Mouse (Mus musculus): ENCODE data around the gene Gnl2. TPM values are rescaled to one million over a fixed set of nuclear protein-coding genes. Genes with fewer than 3 reads are reported as not detected.
A peak's percentile ranks its signal among the peaks of the same experiment; 100 is the strongest.

The Gnl2 gene
- total RNA-seq, 4 experiments from 2014 or later: 54.2 to 67.7 (median 64.1) TPM

- peak; percentile 86 for DNase-seq (ENCODE audit: low spot score in 2 of 2)
Measured at GRCm38 (mm10) chr4:125084403-125085345, 68.3 kb downstream of the Gnl2 start, which contains the start of gene Meaf6. Gene Meaf6 (plus strand): TSS chr4:125085134.

- DNase-seq (ENCODE audit: low spot score in 2 of 2): peak; percentile 64 to 84
Measured at GRCm38 (mm10) chr4:125085346-125085841, 69.0 kb downstream of the Gnl2 start.

DNA sequence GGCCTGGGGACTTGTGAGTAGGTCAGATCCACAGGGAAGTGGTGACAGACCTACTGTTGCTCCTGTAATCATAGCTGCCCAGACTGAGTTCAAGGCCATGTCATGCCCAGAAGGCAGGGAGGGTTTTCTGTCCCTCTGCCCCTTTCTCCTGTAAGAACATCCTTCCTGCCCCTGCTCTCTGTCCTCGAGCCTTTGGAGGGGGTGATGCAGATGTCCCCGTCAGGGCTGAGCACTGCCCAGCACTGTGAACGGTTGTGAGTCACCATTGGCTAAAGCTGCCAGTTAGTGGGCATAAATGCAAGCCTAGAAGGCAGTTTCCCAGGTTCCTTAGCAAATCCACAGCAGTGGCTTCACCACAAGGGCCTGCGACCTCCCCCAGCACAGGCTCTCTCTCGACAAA, 76.6 kb downstream of the Gnl2 start:
- DNase-seq (ENCODE audit: low spot score in 2 of 2): no peak

- no peak for DNase-seq (ENCODE audit: low spot score in 2 of 2)
Measured at GRCm38 (mm10) chr4:125096066-125096465, 79.7 kb downstream of the Gnl2 start.

GRCm38 (mm10) chr4:125097412-125097811, 81.0 kb downstream of the Gnl2 start:
- no peak for DNase-seq (ENCODE audit: low spot score in 2 of 2)

GRCm38 (mm10) chr4:125099458-125099857, 83.1 kb downstream of the Gnl2 start:
- DNase-seq (ENCODE audit: low spot score in 2 of 2): peak in 1 of 2 experiments; percentile 85

- no peak for DNase-seq (ENCODE audit: low spot score in 2 of 2)
Measured at GRCm38 (mm10) chr4:125101334-125101733, 84.9 kb downstream of the Gnl2 start.

Other genes with a start within 250 kb of the Gnl2 start
- 10 to 100 TPM; 22.0 to 29.3 (median 25.0) TPM for gene Mtf1, start 214.5 kb upstream of the Gnl2 start, total RNA-seq (2022)
- gene Yrdc, start 165.9 kb upstream of the Gnl2 start, total RNA-seq (2022): 10 to 100 TPM; 30.5 to 41.1 (median 38.8) TPM
- gene 1110065P20Rik, start 165.4 kb upstream of the Gnl2 start, total RNA-seq (2022): 10 to 100 TPM; 66.4 to 70.2 (median 67.8) TPM
- gene Maneal, start 154.4 kb upstream of the Gnl2 start, total RNA-seq (2022): 10 to 100 TPM; 53.2 to 61.4 (median 57.1) TPM
- 10 to 100 TPM; 36.6 to 40.5 (median 39.2) TPM for gene Epha10, start 135.7 kb upstream of the Gnl2 start, total RNA-seq (2022)
- gene 9930104L06Rik, start 79.5 kb upstream of the Gnl2 start, total RNA-seq (2022): 10 to 100 TPM; 19.6 to 24.4 (median 21.4) TPM
- gene Cdca8, start 77.3 kb upstream of the Gnl2 start, total RNA-seq (2022): 1 to 10 TPM; 1.4 to 2.1 (median 1.7) TPM
- gene Rspo1, start 30.2 kb upstream of the Gnl2 start, total RNA-seq (2022): 10 to 100 TPM; 14.0 to 18.9 (median 15.1) TPM
- under 1 TPM; 0.38 to 0.77 (median 0.69) TPM for gene Dnali1, start 49.1 kb downstream of the Gnl2 start, total RNA-seq (2022)
- gene Snip1, start 50.1 kb downstream of the Gnl2 start, total RNA-seq (2022): 10 to 100 TPM; 12.0 to 15.5 (median 13.5) TPM
- gene Meaf6, start 68.5 kb downstream of the Gnl2 start, total RNA-seq (2022): 100 to 1,000 TPM; 108 to 125 (median 110) TPM
- 1 to 10 TPM in 3 of 4 experiments, under 1 TPM in 1; 0.57 to 2.9 (median 1.5) TPM for gene Zc3h12a, start 111.3 kb downstream of the Gnl2 start, total RNA-seq (2022)